Mouse (Mus musculus): ENCODE measurements around the gene Pacsin2. TPM values are rescaled to one million over a fixed set of nuclear protein-coding genes. Genes with fewer than 3 reads are reported as not detected.

Gene Pacsin2
- total RNA-seq, 2 experiments from 2014 or later, result 43.9 to 45.1 TPM

DNA sequence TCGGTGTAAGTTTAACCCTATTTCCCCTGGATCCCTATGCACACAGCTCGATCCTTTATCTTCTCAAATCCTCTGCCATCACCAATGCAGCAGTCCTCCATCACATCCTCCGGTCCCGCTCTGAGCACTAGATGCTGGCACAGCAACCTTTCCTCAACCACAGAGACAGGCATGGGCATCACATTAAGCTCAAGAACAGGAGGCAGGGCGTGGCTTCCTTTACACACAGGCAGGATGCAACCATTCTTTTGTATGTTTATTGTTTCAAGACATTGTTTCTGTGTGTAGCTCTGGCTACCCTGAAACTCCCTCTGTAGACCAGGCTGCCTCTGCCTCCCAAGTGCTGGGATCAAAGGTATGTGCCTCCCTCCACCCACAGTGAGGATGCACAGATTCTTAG lies 8.8 kb downstream of the Pacsin2 start:
- intact Hi-C loops (cut with DNase I; ENCODE audit: low total_unique reads), result no loop called here
- no peak for DNase-seq

- intact Hi-C loops (cut with DNase I; ENCODE audit: low total_unique reads), result no loop called here
- DNase-seq, result no peak
Observed at GRCm38 (mm10) chr15:83455034-83455433, 9.4 kb downstream of the Pacsin2 start.

- no peak for DNase-seq
- intact Hi-C loops (cut with DNase I; ENCODE audit: low total_unique reads), result no loop called here
Observed at GRCm38 (mm10) chr15:83454419-83454818, 10.0 kb downstream of the Pacsin2 start.

- peak; percentile 32 for DNase-seq
- intact Hi-C loops (cut with DNase I; ENCODE audit: low total_unique reads), result no loop called here
Observed at GRCm38 (mm10) chr15:83453879-83454278, 10.5 kb downstream of the Pacsin2 start.

- intact Hi-C loops (cut with DNase I; ENCODE audit: low total_unique reads), result no loop called here
- no peak for DNase-seq
Observed at GRCm38 (mm10) chr15:83452219-83452760, 12.1 kb downstream of the Pacsin2 start.

DNA sequence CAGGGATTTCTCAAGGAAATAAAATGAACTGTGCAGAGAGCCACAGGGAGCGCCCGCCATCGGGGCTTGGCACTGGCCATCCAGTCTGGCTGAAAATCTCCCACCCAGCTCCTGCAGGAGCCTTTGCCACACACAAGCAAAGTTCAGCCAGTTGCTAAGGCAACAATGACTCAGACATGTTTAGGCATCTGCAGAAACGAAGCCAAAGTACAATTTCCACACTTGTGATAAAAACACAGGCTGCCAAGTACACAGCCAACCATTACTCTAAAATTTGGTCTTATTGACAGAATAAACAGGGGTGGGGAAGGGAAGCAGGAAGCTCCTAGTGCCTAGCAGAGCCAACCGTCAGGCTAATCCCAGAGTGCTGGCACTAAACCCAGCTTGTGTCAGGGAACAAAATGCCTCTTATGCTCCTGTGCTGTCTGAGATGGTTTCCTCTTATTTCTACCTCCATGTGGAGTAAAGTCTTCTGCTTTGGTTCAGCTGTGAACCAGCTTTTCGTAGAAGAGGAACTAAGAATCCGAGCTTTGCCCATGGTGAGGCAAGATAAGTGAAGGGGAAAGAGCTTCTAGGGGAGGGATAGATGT lies 12.7 kb downstream of the Pacsin2 start:
- intact Hi-C loops (cut with DNase I; ENCODE audit: low total_unique reads), result no loop called here

DNA sequence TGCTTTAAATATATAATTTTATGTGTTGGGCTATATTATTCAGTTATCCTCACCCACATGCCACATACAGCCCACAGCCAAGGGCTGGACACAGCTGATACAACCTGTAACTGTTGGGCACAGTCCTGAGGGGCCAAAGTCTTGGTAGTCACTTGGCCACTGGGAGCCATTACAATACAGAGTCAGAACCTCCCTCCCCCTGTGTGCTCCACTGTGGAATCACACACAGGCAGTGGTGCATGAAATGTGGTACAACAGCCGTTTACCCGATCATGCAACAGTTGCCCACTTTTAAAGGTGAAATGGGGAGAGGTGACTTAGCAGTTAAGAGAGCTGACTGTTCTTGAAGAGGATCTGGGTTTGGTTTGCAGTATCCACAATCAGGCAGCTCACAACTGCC lies 14.4 kb downstream of the Pacsin2 start:
- DNase-seq, result no peak
- intact Hi-C loops (cut with DNase I; ENCODE audit: low total_unique reads), result no loop called here

More for the DNA sequence above, 12.7 kb downstream of the Pacsin2 start:
- peak; percentile 23 for DNase-seq

DNA sequence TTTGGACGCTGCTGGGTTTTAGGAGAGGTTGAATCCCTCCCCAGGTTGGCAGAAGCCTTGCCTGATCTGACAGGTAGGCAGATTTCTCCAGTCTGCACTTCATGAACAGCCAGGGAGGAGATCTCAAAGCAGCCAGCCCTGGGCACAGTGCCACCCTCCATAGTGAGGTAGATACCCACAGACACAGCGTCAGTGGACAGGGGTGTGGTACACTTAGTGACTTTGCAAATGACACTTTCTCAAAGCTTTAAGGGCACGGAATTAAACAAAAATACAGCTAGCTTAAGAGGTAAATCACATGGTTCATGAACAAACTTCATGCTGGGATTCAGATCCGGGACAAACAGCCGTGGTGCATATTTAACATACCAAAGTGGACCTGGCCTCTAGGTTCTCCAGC lies 15.8 kb downstream of the Pacsin2 start:
- intact Hi-C loops (cut with DNase I; ENCODE audit: low total_unique reads), result no loop called here
- DNase-seq, result no peak

- intact Hi-C loops (cut with DNase I; ENCODE audit: low total_unique reads), result no loop called here
- no peak for DNase-seq
Observed at GRCm38 (mm10) chr15:83447791-83448544, 16.4 kb downstream of the Pacsin2 start.

GRCm38 (mm10) chr15:83445908-83446307 lies 18.5 kb downstream of the Pacsin2 start:
- intact Hi-C loops (cut with DNase I; ENCODE audit: low total_unique reads), result no loop called here
- DNase-seq, result no peak

GRCm38 (mm10) chr15:83445383-83445782 lies 19.0 kb downstream of the Pacsin2 start:
- no peak for DNase-seq
- intact Hi-C loops (cut with DNase I; ENCODE audit: low total_unique reads), result no loop called here

GRCm38 (mm10) chr15:83444425-83444824 lies 20.0 kb downstream of the Pacsin2 start:
- no peak for DNase-seq
- intact Hi-C loops (cut with DNase I; ENCODE audit: low total_unique reads), result no loop called here

- no peak for DNase-seq
- intact Hi-C loops (cut with DNase I; ENCODE audit: low total_unique reads), result no loop called here
Observed at GRCm38 (mm10) chr15:83442495-83443037, 21.8 kb downstream of the Pacsin2 start.

GRCm38 (mm10) chr15:83440726-83441125 lies 23.7 kb downstream of the Pacsin2 start:
- intact Hi-C loops (cut with DNase I; ENCODE audit: low total_unique reads), result no loop called here
- no peak for DNase-seq

DNA sequence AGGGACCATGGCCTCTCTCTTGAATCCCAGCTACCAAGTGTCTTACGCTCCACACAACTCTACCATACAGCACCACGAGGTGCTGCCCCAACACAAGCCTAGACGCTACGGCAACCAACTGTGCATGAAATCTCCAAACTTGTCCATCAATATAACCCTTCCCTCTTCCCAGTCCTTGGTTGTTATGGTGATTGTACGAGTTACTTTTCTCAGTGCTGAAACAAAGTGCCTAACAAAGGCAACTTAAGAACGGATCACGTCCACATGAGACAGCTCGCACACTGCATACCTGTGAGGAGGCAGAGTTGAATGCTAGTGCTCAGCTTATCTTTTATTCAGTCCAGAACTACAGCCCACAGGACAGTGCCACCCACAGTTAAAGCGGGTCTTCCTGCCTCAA lies 27.9 kb downstream of the Pacsin2 start:
- DNase-seq, result no peak
- intact Hi-C loops (cut with DNase I; ENCODE audit: low total_unique reads), result no loop called here

- no peak for DNase-seq
- intact Hi-C loops (cut with DNase I; ENCODE audit: low total_unique reads), result no loop called here
Observed at GRCm38 (mm10) chr15:83435324-83436090, 28.9 kb downstream of the Pacsin2 start.

GRCm38 (mm10) chr15:83434692-83435091 lies 29.7 kb downstream of the Pacsin2 start:
- DNase-seq, result no peak
- intact Hi-C loops (cut with DNase I; ENCODE audit: low total_unique reads), result no loop called here

DNA sequence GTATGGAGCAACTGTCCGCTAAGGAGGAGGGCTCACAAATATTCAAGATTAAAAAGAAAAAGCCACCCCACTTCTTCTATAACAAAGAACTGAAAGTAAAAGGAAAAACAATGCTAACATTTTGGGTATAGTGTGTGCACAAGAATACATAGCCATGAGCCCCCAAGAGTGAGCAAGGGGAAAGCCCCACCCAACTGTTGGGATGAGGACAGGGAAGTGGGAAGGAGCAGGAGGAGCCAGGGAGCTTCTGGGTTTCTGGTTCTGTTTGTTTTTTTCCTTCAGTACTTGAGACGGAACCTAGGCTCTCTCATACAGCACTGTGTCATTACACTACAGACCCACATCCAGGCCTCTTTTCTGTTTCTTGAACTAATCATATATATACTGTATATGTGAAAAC lies 31.1 kb downstream of the Pacsin2 start:
- no peak for DNase-seq

GRCm38 (mm10) chr15:83432231-83433031 lies 32.0 kb downstream of the Pacsin2 start:
- peak; percentile 48 for DNase-seq
- intact Hi-C loops (cut with DNase I; ENCODE audit: low total_unique reads), result no loop called here

More for the DNA sequence above, 31.1 kb downstream of the Pacsin2 start:
- intact Hi-C loops (cut with DNase I; ENCODE audit: low total_unique reads), result no loop called here

All from gastrocnemius, postnatal 14 days (tissue).